Mouse (Mus musculus) heart, postnatal 25 days (tissue): Measurements from ENCODE around the gene Ndufv2. TPM values are rescaled to one million over a fixed set of nuclear protein-coding genes. Genes with fewer than 3 reads are reported as not detected.

ENCODE experiments used
- total RNA-seq, 2 experiments: library from RNA; stranded (reverse); gene quantifications; 2 replicates each; pipeline ENCODE4 v1.2.3; 2021

Ndufv2 gene
- total RNA-seq, 2 experiments from 2014 or later: 1,243 to 1,263 TPM

Other genes starting within 250 kb of the Ndufv2 start
- gene Ralbp1, start 215.8 kb downstream of the Ndufv2 start, total RNA-seq: 10 to 100 TPM; 37.8 to 38.6 TPM
- gene Twsg1, start 150.3 kb downstream of the Ndufv2 start, total RNA-seq: 10 to 100 TPM; 72.8 to 76.8 TPM
- 10 to 100 TPM; 15.8 to 22.5 TPM for gene Ankrd12, start 24.5 kb downstream of the Ndufv2 start, total RNA-seq
- gene Washc1, start 10.0 kb upstream of the Ndufv2 start, total RNA-seq: 10 to 100 TPM; 21.0 to 21.8 TPM
- 1 to 10 TPM; 1.4 TPM for gene Ddx11, start 22.0 kb upstream of the Ndufv2 start, total RNA-seq